Mouse (Mus musculus): Measurements from ENCODE around the gene Inpp4a.

Inpp4a gene

GRCm38 (mm10) chr1:37323208-37323607 lies 23.5 kb downstream of the Inpp4a start:
- no peak for DNase-seq (ENCODE audit: low spot score)

- no peak for DNase-seq (ENCODE audit: low spot score)
Observed at GRCm38 (mm10) chr1:37324569-37324968, 24.9 kb downstream of the Inpp4a start.

- DNase-seq (ENCODE audit: low spot score), result no peak
Observed at GRCm38 (mm10) chr1:37327311-37327710, 27.6 kb downstream of the Inpp4a start.

GRCm38 (mm10) chr1:37329132-37329531 lies 29.5 kb downstream of the Inpp4a start:
- no peak for DNase-seq (ENCODE audit: low spot score)

GRCm38 (mm10) chr1:37329831-37330230 lies 30.2 kb downstream of the Inpp4a start:
- no peak for DNase-seq (ENCODE audit: low spot score)

- no peak for DNase-seq (ENCODE audit: low spot score)
Observed at GRCm38 (mm10) chr1:37332756-37333155, 33.1 kb downstream of the Inpp4a start.

GRCm38 (mm10) chr1:37333741-37334440 lies 34.2 kb downstream of the Inpp4a start:
- no peak for DNase-seq (ENCODE audit: low spot score)

- no peak for DNase-seq (ENCODE audit: low spot score)
Observed at GRCm38 (mm10) chr1:37336022-37336421, 36.4 kb downstream of the Inpp4a start.

- no peak for DNase-seq (ENCODE audit: low spot score)
Observed at GRCm38 (mm10) chr1:37336794-37337193, 37.1 kb downstream of the Inpp4a start.

- DNase-seq (ENCODE audit: low spot score), result no peak
Observed at GRCm38 (mm10) chr1:37337273-37337672, 37.6 kb downstream of the Inpp4a start.

- DNase-seq (ENCODE audit: low spot score), result no peak
Observed at GRCm38 (mm10) chr1:37339144-37339543, 39.5 kb downstream of the Inpp4a start.

GRCm38 (mm10) chr1:37341347-37341746 lies 41.7 kb downstream of the Inpp4a start:
- no peak for DNase-seq (ENCODE audit: low spot score)

GRCm38 (mm10) chr1:37341914-37342313 lies 42.2 kb downstream of the Inpp4a start:
- no peak for DNase-seq (ENCODE audit: low spot score)

GRCm38 (mm10) chr1:37342524-37342923 lies 42.9 kb downstream of the Inpp4a start:
- DNase-seq (ENCODE audit: low spot score), result no peak

GRCm38 (mm10) chr1:37343265-37343664 lies 43.6 kb downstream of the Inpp4a start:
- DNase-seq (ENCODE audit: low spot score), result no peak

GRCm38 (mm10) chr1:37344223-37344916 lies 44.7 kb downstream of the Inpp4a start:
- DNase-seq (ENCODE audit: low spot score), result no peak

GRCm38 (mm10) chr1:37347361-37348080 lies 47.9 kb downstream of the Inpp4a start:
- no peak for DNase-seq (ENCODE audit: low spot score)

GRCm38 (mm10) chr1:37350886-37351651 lies 51.4 kb downstream of the Inpp4a start:
- no peak for DNase-seq (ENCODE audit: low spot score)

- DNase-seq (ENCODE audit: low spot score), result no peak
Observed at GRCm38 (mm10) chr1:37351961-37352360, 52.3 kb downstream of the Inpp4a start.

- no peak for DNase-seq (ENCODE audit: low spot score)
Observed at GRCm38 (mm10) chr1:37353456-37353855, 53.8 kb downstream of the Inpp4a start.

GRCm38 (mm10) chr1:37355492-37355891 lies 55.8 kb downstream of the Inpp4a start:
- no peak for DNase-seq (ENCODE audit: low spot score)

GRCm38 (mm10) chr1:37356305-37356704 lies 56.6 kb downstream of the Inpp4a start:
- no peak for DNase-seq (ENCODE audit: low spot score)
